Mouse (Mus musculus) heart, adult 2 months (tissue): ENCODE measurements around the gene Tmem182. TPM values are rescaled to one million over a fixed set of nuclear protein-coding genes. Genes with fewer than 3 reads are reported as not detected.

ENCODE experiments used
- DNase-seq, 2 experiments: peaks; one replicate each; pipeline ENCODE4 v3.0.0; 2021
- H3K27ac ChIP-seq: fragments of 200-600 bp; 2 replicates; pipeline ENCODE4 v1.8.1; 2022
- H3K27me3 ChIP-seq: fragments of 200-500 bp; 2 replicates; pipeline ENCODE4 v1.6.1; 2012; ENCODE audit warnings: mild to moderate bottlenecking, low read length, inconsistent platforms, mixed read lengths; ENCODE audit not compliant: control insufficient read depth, insufficient read depth
- H3K36me3 ChIP-seq: fragments of 200-500 bp; 2 replicates; pipeline ENCODE4 v1.6.1; 2012; ENCODE audit warnings: low read length, inconsistent platforms; ENCODE audit not compliant: control insufficient read depth, insufficient read depth
- H3K4me1 ChIP-seq: fragments of 200-500 bp; 2 replicates; pipeline ENCODE4 v1.6.1; 2011; ENCODE audit warnings: low read length; ENCODE audit not compliant: control insufficient read depth, insufficient read depth
- H3K4me3 ChIP-seq: fragments of 200-600 bp; 2 replicates; pipeline ENCODE4 v1.8.1; 2022
- H3K79me2 ChIP-seq: fragments of 200-500 bp; replicated peaks from 2 replicates; pipeline ENCODE4 v1.6.1; 2012; ENCODE audit warnings: mild to moderate bottlenecking, inconsistent platforms, low read length, moderate library complexity, mixed read lengths; ENCODE audit not compliant: control insufficient read depth, insufficient read depth
- H3K9ac ChIP-seq: fragments of 200-500 bp; 2 replicates; pipeline ENCODE4 v1.6.1; 2012; ENCODE audit warnings: low read depth, mild to moderate bottlenecking, control low read depth, inconsistent platforms, low read length, mixed read lengths
- CTCF ChIP-seq: fragments of 200-600 bp; IDR thresholded peaks from 2 replicates; pipeline ENCODE4 v1.8.1; 2022; ENCODE audit warnings: antibody characterized with exemption, mild to moderate bottlenecking, moderate library complexity
- EP300 ChIP-seq: fragments of 200-500 bp; IDR thresholded peaks from 2 replicates; pipeline ENCODE4 v1.6.1; 2011; ENCODE audit warnings: low read depth, low read length, control low read depth; ENCODE audit not compliant: insufficient read depth
- POLR2A ChIP-seq: fragments of 200-500 bp; IDR thresholded peaks from 2 replicates; pipeline ENCODE4 v1.6.1; 2011; ENCODE audit warnings: mild to moderate bottlenecking, low read depth, low read length, control low read depth; ENCODE audit not compliant: insufficient read depth
- WGBS: fragments of 180-500 bp; shearing (Covaris S2); methylation state at CpG from one replicate; pipeline ENCODE4 v1.1.7; 2018; 5-methylcytosine and 5-hydroxymethylcytosine counted together
- intact Hi-C: fragments of 180-260 bp; cut with DNase I; formaldehyde crosslinking; loops from one replicate; pipeline ENCODE4 v1.15.1; 2025
- polyA plus RNA-seq: library from polyadenylated mRNA; depleted of rRNA; stranded (reverse); fragments of >200 nt; gene quantifications from 2 replicates; pipeline ENCODE4 v1.2.3, GENCODE M21; 2012
- total RNA-seq, 2 experiments: library from RNA; stranded (reverse); gene quantifications; 2 replicates each; pipeline ENCODE4 v1.2.3; 2021

The Tmem182 gene
- total and polyA plus RNA-seq, 3 experiments = 89.5 to 178 (median 142) TPM

DNA sequence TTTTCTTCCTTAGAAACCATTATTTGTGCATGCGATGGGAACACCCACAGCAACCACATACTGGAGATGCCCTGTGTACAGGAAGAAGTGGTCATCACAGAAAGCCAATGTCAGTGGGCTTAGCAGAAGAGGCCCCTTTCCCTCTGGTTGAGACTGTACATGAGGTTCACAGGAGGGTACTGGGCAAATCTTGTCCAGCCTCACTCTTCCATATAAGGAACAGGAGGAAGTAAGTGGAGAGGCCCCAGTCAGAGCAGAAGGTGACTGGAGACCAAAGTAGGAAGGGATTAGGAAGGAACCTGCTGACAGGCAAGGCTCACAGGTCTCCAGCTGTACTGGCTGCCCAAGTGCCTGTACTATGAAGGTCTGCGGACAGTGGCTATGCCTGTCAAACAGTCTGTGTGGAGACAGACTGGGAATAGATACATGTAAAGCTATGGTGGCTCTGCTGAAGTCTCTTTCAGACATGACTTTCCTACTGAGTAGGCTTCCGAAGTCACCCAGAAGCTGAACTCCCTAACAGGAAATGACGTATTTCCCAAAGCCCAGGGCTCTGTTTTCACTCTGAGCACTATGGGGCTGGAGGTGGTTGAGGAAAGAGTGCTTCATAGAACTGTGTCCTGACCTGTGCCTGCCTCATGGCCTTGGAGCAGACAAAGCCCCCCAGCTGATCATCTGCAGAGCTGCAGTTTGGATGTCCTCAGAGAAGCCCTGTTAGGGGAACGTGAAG lies 35.8 kb downstream of the Tmem182 start:
- Histone ChIP-seq H3K9ac (no peak overlapping the region), H3K36me3 (no peaks in the 10 kb centered on the region), H3K4me1 (peaks cover 10% of the 10 kb centered on the region), H3K4me3 (no peak overlapping the region), H3K27me3 (no peaks in the 10 kb centered on the region), H3K79me2 (no peaks in the 10 kb centered on the region), H3K27ac (peak overlapping the region; percentile 40; the same call in 1 of the 2 replicates)
- intact Hi-C loops = no loop called here
- whole genome bisulfite sequencing = 65% methylated on average over 5 of the region's 5 CpGs
- TF ChIP-seq EP300 (no peak), POLR2A (no peak), CTCF (no peak)
- peak in 1 of 2 experiments; percentile 9 for DNase-seq

- no peak overlapping the region for H3K4me3 ChIP-seq
- H3K79me2 ChIP-seq = no peaks in the 10 kb centered on the region
- peak; percentile 34 to 75 for DNase-seq
- no peak overlapping the region for H3K9ac ChIP-seq
- no peak overlapping the region for H3K27ac ChIP-seq
- intact Hi-C loops = loop anchor here (1.0 kb wide), 1 partner anchor 42 kb away; no protein-coding TSS in a partner anchor
- peak; percentile 91 for TF ChIP-seq CTCF
- TF ChIP-seq POLR2A = no peak
- TF ChIP-seq EP300 = peak; percentile 90
- H3K36me3 ChIP-seq = no peaks in the 10 kb centered on the region
- peaks cover 10% of the 10 kb centered on the region for H3K4me1 ChIP-seq
- no peaks in the 10 kb centered on the region for H3K27me3 ChIP-seq
These were observed 39.2 kb downstream of the Tmem182 start for GRCm38 (mm10) chr1:40844616-40845015.

GRCm38 (mm10) chr1:40847196-40847938 lies 42.0 kb downstream of the Tmem182 start:
- 18% methylated on average over 2 of the region's 2 CpGs for WGBS

DNA sequence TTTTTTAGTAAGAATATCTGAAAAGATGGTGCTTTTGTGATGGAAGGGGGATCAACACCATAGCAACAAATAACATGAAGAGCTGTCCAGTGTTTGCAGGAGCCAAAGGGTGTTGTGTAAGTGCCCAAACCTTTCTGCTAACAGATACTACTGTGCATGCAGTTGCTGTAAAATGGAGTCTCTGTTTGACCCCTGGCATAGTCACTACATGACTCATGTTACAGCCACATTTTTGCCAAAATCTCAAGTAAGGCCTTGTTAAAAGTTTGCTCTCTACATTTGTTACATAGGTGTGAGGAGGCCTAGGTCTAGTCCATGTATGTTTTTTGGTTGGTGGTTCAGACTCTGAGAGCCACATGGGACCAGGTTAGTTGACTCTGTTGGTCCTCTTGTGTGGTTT lies 45.9 kb downstream of the Tmem182 start:
- H3K27ac ChIP-seq = no peak overlapping the region
- DNase-seq = no peak
- H3K36me3 ChIP-seq = peaks cover 3% of the 10 kb centered on the region; the same call in 1 of the 2 replicates
- H3K4me3 ChIP-seq = no peak overlapping the region
- H3K79me2 ChIP-seq = no peaks in the 10 kb centered on the region
- TF ChIP-seq POLR2A = no peak
- no peak for TF ChIP-seq EP300
- no peak for TF ChIP-seq CTCF
- no peaks in the 10 kb centered on the region for H3K27me3 ChIP-seq
- H3K9ac ChIP-seq = no peak overlapping the region
- intact Hi-C loops = no loop called here
- no peaks in the 10 kb centered on the region for H3K4me1 ChIP-seq

More at GRCm38 (mm10) chr1:40847196-40847938, 42.0 kb downstream of the Tmem182 start:
- H3K27me3 ChIP-seq = no peaks in the 10 kb centered on the region
- no peak for DNase-seq
- H3K36me3 ChIP-seq = no peaks in the 10 kb centered on the region
- H3K79me2 ChIP-seq = no peaks in the 10 kb centered on the region
- TF ChIP-seq POLR2A = no peak
- TF ChIP-seq EP300 = no peak
- no peak for TF ChIP-seq CTCF
- H3K4me1 ChIP-seq = no peaks in the 10 kb centered on the region
- intact Hi-C loops = no loop called here
- no peak overlapping the region for H3K4me3 ChIP-seq
- H3K9ac ChIP-seq = no peak overlapping the region
- no peak overlapping the region for H3K27ac ChIP-seq

GRCm38 (mm10) chr1:40855268-40855667 lies 49.9 kb downstream of the Tmem182 start:
- Histone ChIP-seq H3K4me3 (no peak overlapping the region), H3K36me3 (peaks cover 3% of the 10 kb centered on the region; the same call in 1 of the 2 replicates), H3K27ac (no peak overlapping the region), H3K4me1 (no peaks in the 10 kb centered on the region), H3K9ac (no peak overlapping the region), H3K27me3 (no peaks in the 10 kb centered on the region), H3K79me2 (no peaks in the 10 kb centered on the region)
- no peak for DNase-seq
- TF ChIP-seq EP300 = no peak
- TF ChIP-seq POLR2A = no peak
- TF ChIP-seq CTCF = no peak
- WGBS = 89% methylated on average over 1 of the region's 1 CpGs
- intact Hi-C loops = no loop called here
